Mouse (Mus musculus) ES-E14 (cell line): ENCODE measurements around the gene Olfr263. TPM values are rescaled to one million over a fixed set of nuclear protein-coding genes. Genes with fewer than 3 reads are reported as not detected.

Experiments
- DNase-seq: peaks from one replicate; pipeline ENCODE4 v3.0.0-alpha.2; 2013; ENCODE audit warnings: low read depth, low spot score
- H3K27ac ChIP-seq: 2 replicates; pipeline ENCODE4 v1.5.1; 2012; ENCODE audit warnings: low read depth, mild to moderate bottlenecking, low read length, moderate library complexity, mixed read lengths; ENCODE audit not compliant: poor library complexity, insufficient read depth, severe bottlenecking
- H3K36me3 ChIP-seq: 2 replicates; pipeline ENCODE4 v1.6.1; 2012; ENCODE audit warnings: mild to moderate bottlenecking, low read length, moderate library complexity, mixed read lengths; ENCODE audit not compliant: control insufficient read depth, poor library complexity, insufficient read depth, severe bottlenecking
- H3K4me1 ChIP-seq, 2 experiments: fragments of 150-350 bp in 1 of 2; sonication (generic) in 1 of 2; 2 replicates each; pipeline ENCODE4 v1.6.1; 2012; ENCODE audit warnings: low read length in 2 of 2, mild to moderate bottlenecking in 1 of 2, mixed read lengths in 1 of 2; ENCODE audit not compliant: control insufficient read depth in 2 of 2, insufficient read depth in 2 of 2, poor library complexity in 1 of 2
- H3K4me3 ChIP-seq, 2 experiments: fragments of 150-350 bp in 1 of 2; sonication (generic) in 1 of 2; 2 replicates each; pipeline ENCODE4 v1.5.1; 2012; ENCODE audit warnings: low read length in 2 of 2, low read depth in 1 of 2, mild to moderate bottlenecking in 1 of 2, mixed read lengths in 1 of 2; ENCODE audit not compliant: insufficient read depth in 1 of 2, poor library complexity in 1 of 2, severe bottlenecking in 1 of 2
- H3K9ac ChIP-seq: 2 replicates; pipeline ENCODE4 v1.6.1; 2012; ENCODE audit warnings: low read depth, mild to moderate bottlenecking, low read length, mixed read lengths; ENCODE audit not compliant: poor library complexity, insufficient read depth, severe bottlenecking
- H3K9me3 ChIP-seq: fragments of 150-350 bp; sonication (generic); 2 replicates; pipeline ENCODE4 v1.6.1; 2012; ENCODE audit warnings: low read depth, mild to moderate bottlenecking, low read length; ENCODE audit not compliant: control insufficient read depth, insufficient read depth
- CHD2 ChIP-seq: IDR thresholded peaks from 2 replicates; pipeline ENCODE4 v1.6.1; 2014; ENCODE audit warnings: mild to moderate bottlenecking, low read depth, low read length, inconsistent platforms
- HCFC1 ChIP-seq: IDR thresholded peaks from 2 replicates; pipeline ENCODE4 v1.6.1; 2012; ENCODE audit warnings: low read length, inconsistent platforms, borderline replicate concordance; ENCODE audit not compliant: insufficient read depth
- MAFK ChIP-seq: IDR thresholded peaks from 2 replicates; pipeline ENCODE4 v1.6.1; 2014; ENCODE audit warnings: mild to moderate bottlenecking, low read depth, low read length, inconsistent platforms; ENCODE audit not compliant: insufficient read depth
- ZC3H11A ChIP-seq: IDR thresholded peaks from 2 replicates; pipeline ENCODE4 v1.6.1; 2012; ENCODE audit warnings: low read depth, mild to moderate bottlenecking, inconsistent platforms, low read length, borderline replicate concordance
- ZNF384 ChIP-seq: IDR thresholded peaks from 2 replicates; pipeline ENCODE4 v1.6.1; 2012; ENCODE audit warnings: low read depth, low read length, inconsistent platforms
- in situ Hi-C, 2 experiments: fragments of 600-800 bp; cut with MboI; formaldehyde crosslinking; loops; one replicate each; pipeline ENCODE4 v1.15.1; 2025; ENCODE audit warnings: low sequenced_read_pairs in 2 of 2, inconsistent platforms in 1 of 2; ENCODE audit not compliant: unreplicated experiment in 2 of 2
- total RNA-seq: library from RNA; depleted of rRNA; stranded (reverse); fragments of 300-350 nt; gene quantifications from 2 replicates; pipeline ENCODE4 v1.2.3, GENCODE M21; 2012; rRNA removed

The Olfr263 gene
- total RNA-seq, 1 experiment = not detected

DNA sequence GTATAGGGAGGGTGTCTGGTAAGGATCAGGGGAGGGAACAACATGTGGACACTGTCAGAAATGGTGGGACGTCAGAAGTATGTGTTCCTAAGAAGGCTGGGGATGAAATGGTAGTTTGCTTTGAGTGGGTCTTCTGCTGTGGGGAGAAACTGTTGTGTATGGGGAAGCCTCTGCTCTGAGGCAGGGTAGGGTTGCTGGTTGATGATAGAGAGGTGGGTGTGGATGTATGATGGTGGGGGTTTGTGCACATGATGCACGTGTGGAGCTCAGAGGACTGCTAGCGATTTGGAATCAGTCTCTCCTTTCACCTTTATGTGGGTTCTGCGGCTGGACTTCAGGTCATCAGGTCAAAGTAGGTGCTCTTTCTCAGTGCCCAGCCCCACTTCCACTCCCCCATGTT lies 56.1 kb downstream of the Olfr263 start:
- TF ChIP-seq MAFK = no peak
- no peak for TF ChIP-seq ZNF384
- TF ChIP-seq ZC3H11A = no peak
- no peak for TF ChIP-seq CHD2
- TF ChIP-seq HCFC1 = no peak
- Histone ChIP-seq H3K4me1 (peaks cover 1 to 8% of the 10 kb centered on the region in 2 experiments; a peak in 1 of 4 replicates), H3K27ac (no peak overlapping the region), H3K4me3 (no peak overlapping the region), H3K9me3 (no peaks in the 10 kb centered on the region), H3K36me3 (peaks cover 62% of the 10 kb centered on the region), H3K9ac (no peak overlapping the region)
- DNase-seq = no peak
- in situ Hi-C loops = no loop called here

Other genes with a start within 250 kb of the Olfr263 start
- not detected in 2 replicates for gene Olfr1370, start 54.7 kb upstream of the Olfr263 start, total RNA-seq
- 0.11 and 0.22 TPM in 2 replicates for gene Olfr1369-ps1, start 18.2 kb upstream of the Olfr263 start, total RNA-seq
- not detected in 2 replicates for gene Olfr1368, start 16.2 kb downstream of the Olfr263 start, total RNA-seq
- gene Trim27, start 49.8 kb downstream of the Olfr263 start, total RNA-seq = 115 and 128 TPM in 2 replicates
- gene Gpx5, start 163.1 kb downstream of the Olfr263 start, total RNA-seq = not detected in 2 replicates
- 2.1 and 2.2 TPM in 2 replicates for gene Gpx6, start 182.5 kb downstream of the Olfr263 start, total RNA-seq
- gene Olfr1367, start 217.3 kb downstream of the Olfr263 start, total RNA-seq = not detected in 2 replicates
- 7.1 and 10.4 TPM in 2 replicates for gene Zscan12, start 233.2 kb downstream of the Olfr263 start, total RNA-seq